Mouse (Mus musculus) embryonic fibroblast, embryonic 13.5 days (primary cell): ENCODE results near the gene Eif4g3.

Source experiments
- CTCF ChIP-seq: IDR thresholded peaks from 2 replicates; pipeline ENCODE4 v1.5.1; 2011; ENCODE audit warnings: mild to moderate bottlenecking, control low read depth, low read length, moderate library complexity, borderline replicate concordance; ENCODE audit not compliant: insufficient read depth
- POLR2A ChIP-seq: IDR thresholded peaks from 2 replicates; pipeline ENCODE4 v1.6.1; 2011; ENCODE audit warnings: low read depth, mild to moderate bottlenecking, control low read depth, low read length, moderate library complexity

- TF ChIP-seq CTCF = no peak
- TF ChIP-seq POLR2A = no peak
Observed at GRCm38 (mm10) chr4:138023403-138024100, 30.7 kb downstream of the Eif4g3 start.
